Mouse (Mus musculus) MEL-GATA-1-ER (cell line): ENCODE results near the gene Six4.
A peak's percentile ranks its signal among the peaks of the same experiment; 100 is the strongest.
"Not testable (repeated sequence)": the region's sequence is repeated elsewhere in the genome, so short reads cannot be mapped to it uniquely, and the experiment has no call there.

Source experiments
- DNase-seq: peaks from one replicate; pipeline ENCODE4 v3.0.0-alpha.2; 2012; ENCODE audit warnings: low read depth; ENCODE audit errors: extremely low read depth

The Six4 gene

GRCm38 (mm10) chr12:73113196-73113595, at the start of gene Six4:
Gene Six4 (minus strand): TSS chr12:73113456.
- no peak for DNase-seq

- no peak for DNase-seq
Measured at GRCm38 (mm10) chr12:73162408-73163181, 49.3 kb upstream of the Six4 start.

GRCm38 (mm10) chr12:73160341-73160740, 47.1 kb upstream of the Six4 start:
- no peak for DNase-seq

GRCm38 (mm10) chr12:73154150-73154549, 40.9 kb upstream of the Six4 start:
- no peak for DNase-seq

GRCm38 (mm10) chr12:73151038-73151437, 37.8 kb upstream of the Six4 start:
- DNase-seq, result not testable (repeated sequence)

- no peak for DNase-seq
Measured at GRCm38 (mm10) chr12:73147236-73147635, 34.0 kb upstream of the Six4 start.

- no peak for DNase-seq
Measured at GRCm38 (mm10) chr12:73140732-73141131, 27.5 kb upstream of the Six4 start.

- DNase-seq, result no peak
Measured at GRCm38 (mm10) chr12:73125250-73125649, 12.0 kb upstream of the Six4 start.

GRCm38 (mm10) chr12:73123093-73124041, 10.1 kb upstream of the Six4 start, which contains the start of gene Mnat1:
Gene Mnat1 (plus strand): TSS chr12:73123717.
- DNase-seq, result peak; percentile 79

- no peak for DNase-seq
Measured at GRCm38 (mm10) chr12:73112326-73113087, 749 bp downstream of the Six4 start.

- DNase-seq, result no peak
Measured at GRCm38 (mm10) chr12:73111561-73112325, 1.5 kb downstream of the Six4 start.

GRCm38 (mm10) chr12:73110431-73111111, 2.7 kb downstream of the Six4 start:
- DNase-seq, result no peak

GRCm38 (mm10) chr12:73107821-73108220, 5.4 kb downstream of the Six4 start:
- no peak for DNase-seq

GRCm38 (mm10) chr12:73103713-73104112, 9.5 kb downstream of the Six4 start:
- DNase-seq, result no peak

- no peak for DNase-seq
Measured at GRCm38 (mm10) chr12:73098593-73098992, 14.7 kb downstream of the Six4 start.

GRCm38 (mm10) chr12:73096177-73096576, 17.1 kb downstream of the Six4 start:
- DNase-seq, result not testable (repeated sequence)

GRCm38 (mm10) chr12:73094605-73095004, 18.7 kb downstream of the Six4 start:
- no peak for DNase-seq

GRCm38 (mm10) chr12:73094189-73094588, 19.1 kb downstream of the Six4 start:
- DNase-seq, result no peak

- no peak for DNase-seq
Measured at GRCm38 (mm10) chr12:73090672-73091335, 22.5 kb downstream of the Six4 start.
